Mouse (Mus musculus): ENCODE measurements at regions not wholly inside any gene's neighbourhood (a gene's known extent, or its start where the extent isn't known, plus 50 kb on each side); places are given as distances from the start of the nearest gene placed in this dataset.

DNA sequence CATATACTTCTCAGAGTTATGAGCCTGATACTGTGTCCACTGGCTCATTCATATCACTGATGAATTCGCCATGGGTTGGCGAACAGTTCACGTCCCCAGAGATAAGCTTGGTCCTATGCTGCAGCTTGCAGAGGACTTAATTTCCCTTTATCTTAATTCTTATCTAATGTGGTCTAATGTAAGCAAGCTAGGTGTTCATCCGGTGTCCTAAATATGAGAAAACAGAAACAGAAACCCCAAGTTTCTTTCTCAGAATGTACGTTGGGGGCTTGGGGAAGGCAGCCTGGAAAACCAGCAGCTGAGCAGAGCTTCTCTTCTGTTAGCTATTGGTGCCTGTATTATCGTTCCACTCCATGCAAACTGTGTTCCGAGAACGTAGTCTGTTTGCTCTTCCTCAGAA lies 170.1 kb downstream of the 1700064H15Rik start:
- no peak for DNase-seq (ENCODE audit: low spot score in 2 of 2)

DNA sequence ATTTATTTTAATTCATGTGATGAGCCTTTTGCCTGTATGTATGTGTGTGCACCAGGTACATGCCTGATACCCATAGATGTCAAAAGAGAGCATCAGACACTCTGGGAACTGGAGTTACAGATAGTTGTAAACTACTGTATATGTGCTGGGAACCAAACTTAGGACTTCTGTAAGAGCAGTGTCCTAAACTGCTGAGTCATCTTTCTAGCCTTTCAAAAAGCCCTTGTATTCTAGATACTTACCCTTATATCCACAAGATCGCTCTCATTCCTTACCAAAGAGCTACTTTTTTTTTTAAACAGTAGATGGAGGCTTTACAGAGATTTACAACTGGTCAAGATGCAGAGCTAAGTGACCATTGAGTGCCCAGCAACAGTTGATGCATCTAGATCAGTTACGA lies 171.0 kb downstream of the 1700064H15Rik start:
- no peak for DNase-seq (ENCODE audit: low spot score in 2 of 2)

GRCm38 (mm10) chr3:19455838-19456448 lies 172.5 kb downstream of the 1700064H15Rik start:
- DNase-seq (ENCODE audit: low spot score in 2 of 2): no peak

DNA sequence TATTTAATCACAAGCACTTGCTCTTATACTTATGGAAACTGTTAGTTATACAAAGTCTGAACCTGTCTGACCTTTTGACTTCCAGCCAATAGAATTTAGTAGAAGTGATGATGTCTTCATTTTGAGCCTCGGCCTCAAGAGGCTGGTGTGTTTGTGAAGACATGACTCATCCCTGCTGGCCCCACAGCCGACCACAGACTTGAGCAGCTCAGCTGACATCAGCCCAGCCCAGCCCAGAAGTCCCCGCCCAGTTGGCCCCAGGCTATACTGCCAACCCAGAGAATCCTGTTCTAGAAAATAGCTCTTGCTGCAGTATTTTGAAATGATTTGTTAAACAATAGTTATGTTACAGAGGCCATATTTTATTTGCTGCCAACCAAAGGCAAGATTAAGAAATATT lies 177.5 kb downstream of the 1700064H15Rik start:
- peak; percentile 47 to 70 for DNase-seq (ENCODE audit: low spot score in 2 of 2)

GRCm38 (mm10) chr3:19448931-19449330 lies 179.5 kb downstream of the 1700064H15Rik start:
- DNase-seq (ENCODE audit: low spot score in 2 of 2): no peak

DNA sequence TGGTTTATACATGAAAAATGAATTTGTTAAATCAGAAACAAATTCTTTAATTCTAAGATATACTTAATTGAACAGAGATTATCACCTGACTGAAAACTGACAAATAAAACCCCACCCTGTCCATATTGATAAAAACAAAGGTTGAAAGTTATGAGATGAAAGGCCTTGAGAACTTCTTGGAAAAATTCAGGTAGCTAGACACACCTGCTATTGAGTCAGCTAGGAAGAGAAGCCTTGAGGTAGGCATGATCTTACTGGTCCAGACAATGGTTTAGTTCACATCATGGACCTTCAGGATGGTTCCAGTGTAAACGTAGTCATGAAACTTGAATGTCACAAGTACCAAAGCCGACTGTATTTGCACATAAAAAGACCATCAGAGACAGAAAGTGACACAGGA lies 180.3 kb downstream of the 1700064H15Rik start:
- DNase-seq (ENCODE audit: low spot score in 2 of 2): no peak

- DNase-seq (ENCODE audit: low spot score in 2 of 2): peak in 1 of 2 experiments; percentile 25
Observed at GRCm38 (mm10) chr3:19447733-19448132, 180.7 kb downstream of the 1700064H15Rik start.

GRCm38 (mm10) chr3:19444914-19445313 lies 183.6 kb downstream of the 1700064H15Rik start:
- peak; percentile 39 to 50 for DNase-seq (ENCODE audit: low spot score in 2 of 2)

GRCm38 (mm10) chr3:19441827-19442226 lies 186.7 kb downstream of the 1700064H15Rik start:
- no peak for DNase-seq (ENCODE audit: low spot score in 2 of 2)

GRCm38 (mm10) chr3:19430159-19430558 lies 198.3 kb downstream of the 1700064H15Rik start:
- DNase-seq (ENCODE audit: low spot score in 2 of 2): peak in 1 of 2 experiments; percentile 12

DNA sequence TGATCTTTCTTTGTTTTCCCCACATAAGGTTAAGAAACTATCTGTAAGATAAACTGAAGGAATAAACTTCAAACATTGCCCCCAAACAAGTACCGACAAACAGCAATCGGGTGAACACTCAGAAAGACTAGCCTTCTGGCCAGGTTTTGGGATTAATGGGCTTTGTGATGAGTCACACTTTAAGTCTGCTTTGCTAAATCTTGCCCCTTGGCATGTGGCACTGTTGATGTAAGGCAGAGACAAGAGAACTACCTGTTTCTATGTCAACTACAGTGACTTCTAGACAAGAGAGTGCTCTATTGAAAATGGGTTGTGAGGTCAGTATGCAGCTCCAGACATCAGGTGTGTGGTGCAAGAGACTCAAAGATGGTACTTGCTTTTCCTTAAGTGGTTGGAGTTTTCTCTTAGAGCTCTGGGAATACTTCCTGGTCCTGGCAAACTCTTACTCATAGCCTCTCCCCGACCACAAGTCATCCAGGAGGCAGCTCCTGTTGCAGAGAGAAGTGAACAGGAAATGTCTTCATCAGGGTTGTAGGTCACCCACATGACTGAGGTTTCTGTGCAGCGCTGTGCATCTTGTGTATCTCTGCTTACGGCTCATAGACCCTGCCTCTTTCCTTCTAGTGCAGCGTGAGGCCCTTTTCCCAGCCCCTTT lies 198.9 kb downstream of the 1700064H15Rik start:
- DNase-seq (ENCODE audit: low spot score in 2 of 2): no peak

DNA sequence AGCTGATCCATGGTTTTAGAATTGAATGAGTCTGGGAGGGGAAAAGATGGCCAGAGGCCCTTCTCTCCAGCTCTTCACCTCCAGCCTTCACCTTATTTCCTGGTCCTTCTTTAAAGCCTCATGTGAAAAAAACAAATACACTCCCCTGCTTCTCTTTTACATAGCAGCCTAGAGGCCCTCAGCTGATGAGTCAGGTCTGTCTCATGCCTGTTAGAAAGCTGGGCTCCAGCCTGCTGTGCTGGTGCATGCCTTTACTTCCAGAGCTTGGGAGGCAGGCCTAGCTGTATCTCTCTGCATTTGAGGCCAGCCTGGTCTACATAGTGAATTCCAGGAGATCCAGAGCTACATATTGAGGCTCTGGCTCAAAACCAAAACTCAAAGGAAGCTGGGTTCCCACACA lies 199.5 kb downstream of the 1700064H15Rik start:
- DNase-seq (ENCODE audit: low spot score in 2 of 2): no peak

- peak; percentile 8 to 10 for DNase-seq (ENCODE audit: low spot score in 2 of 2)
Observed at GRCm38 (mm10) chr3:19426130-19426556, 202.3 kb downstream of the 1700064H15Rik start.

GRCm38 (mm10) chr3:19425322-19425721 lies 203.2 kb downstream of the 1700064H15Rik start:
- DNase-seq (ENCODE audit: low spot score in 2 of 2): no peak

DNA sequence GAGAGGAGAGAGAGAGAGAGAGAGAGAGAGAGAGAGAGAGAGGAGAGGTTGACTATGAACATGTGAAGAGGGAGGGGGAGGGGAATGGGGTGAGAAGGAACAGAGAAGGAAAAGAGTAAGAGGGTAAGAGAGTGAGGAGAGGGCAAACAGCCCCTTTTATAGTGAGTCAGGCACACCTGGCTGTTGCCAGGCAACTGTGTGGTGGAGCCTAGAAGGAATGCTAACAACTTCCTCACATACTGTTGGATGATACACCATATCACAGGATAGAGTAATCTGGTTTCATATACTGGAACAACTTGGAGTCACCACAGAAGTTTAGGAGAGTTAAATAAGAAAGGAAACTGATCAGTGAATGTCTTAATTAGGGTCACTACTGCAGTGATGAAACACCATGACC lies 204.1 kb downstream of the 1700064H15Rik start:
- DNase-seq (ENCODE audit: low spot score in 2 of 2): no peak

DNA sequence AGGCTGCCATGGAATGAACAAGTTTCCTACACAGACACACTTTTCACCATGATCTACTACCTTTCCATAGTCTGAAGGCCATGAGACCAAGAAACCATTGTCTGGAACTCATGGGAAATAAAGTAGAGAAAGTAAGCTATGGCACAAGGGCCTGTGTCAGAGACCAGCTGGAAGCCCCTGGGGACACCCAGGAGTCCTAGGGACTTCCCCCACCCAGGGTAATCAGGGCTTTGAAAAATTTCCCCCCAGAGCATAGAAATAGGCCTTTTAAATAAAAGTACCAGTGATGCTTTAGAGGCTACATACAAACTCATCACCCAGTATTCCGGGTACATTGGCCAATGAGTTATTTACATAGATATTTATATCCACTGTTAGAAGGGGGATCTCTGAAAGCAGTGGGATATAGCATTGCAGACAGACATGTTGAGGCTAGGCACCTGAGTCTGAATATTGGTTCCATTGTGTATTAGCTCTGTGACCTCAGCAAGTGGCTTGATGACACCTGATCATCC lies 207.0 kb downstream of the 1700064H15Rik start:
- no peak for DNase-seq (ENCODE audit: low spot score in 2 of 2)

- DNase-seq (ENCODE audit: low spot score in 2 of 2): no peak
Observed at GRCm38 (mm10) chr3:19420912-19421311, 207.6 kb downstream of the 1700064H15Rik start.

DNA sequence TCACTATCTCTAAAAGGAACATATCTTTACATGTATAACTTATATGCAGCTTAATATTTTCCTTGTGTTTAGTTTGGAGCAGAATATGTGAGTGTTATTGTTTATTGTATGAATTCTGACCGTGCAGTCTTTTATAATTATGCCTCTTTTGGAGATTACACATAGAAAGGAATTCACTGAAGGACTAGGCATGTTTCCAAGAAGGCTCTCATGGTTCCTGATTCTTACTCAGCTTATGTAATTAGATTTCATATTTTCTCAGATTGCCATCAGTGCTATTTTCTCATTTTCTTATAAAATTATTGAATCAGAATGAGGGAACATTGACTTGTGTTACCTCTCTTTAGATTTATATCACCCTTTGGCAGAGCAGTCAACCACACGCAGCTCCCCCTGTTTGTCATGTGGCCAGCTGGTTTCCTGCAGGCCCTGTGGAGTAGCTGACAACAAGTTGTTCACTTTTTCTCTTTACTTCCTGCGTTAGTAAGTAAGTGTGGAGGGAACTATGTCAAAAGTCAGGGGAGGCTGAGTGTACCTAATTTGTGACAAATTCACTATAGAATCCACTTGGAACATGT lies 217.4 kb downstream of the 1700064H15Rik start:
- peak; percentile 8 to 30 for DNase-seq (ENCODE audit: low spot score in 2 of 2)

DNA sequence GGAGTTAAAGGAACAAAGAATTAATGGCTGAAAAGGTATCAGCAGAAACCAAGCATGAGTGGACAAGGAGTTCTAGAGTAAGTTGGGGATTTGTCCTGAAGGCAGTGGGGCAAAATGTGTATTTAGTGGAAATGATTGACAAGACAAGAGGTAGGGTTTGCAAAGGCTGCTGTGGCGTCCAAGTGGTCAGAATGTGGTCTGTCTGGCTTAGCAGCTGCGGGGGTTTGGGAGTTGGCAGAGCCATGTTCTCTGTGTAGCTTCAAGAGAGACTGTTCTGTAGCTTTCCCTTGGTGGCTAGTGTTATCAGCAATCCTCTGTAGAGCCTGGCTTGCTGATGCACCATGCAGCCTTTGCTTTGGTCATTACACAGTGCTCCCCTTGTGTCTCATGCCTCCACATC lies 220.2 kb downstream of the 1700064H15Rik start:
- DNase-seq (ENCODE audit: low spot score in 2 of 2): no peak

DNA sequence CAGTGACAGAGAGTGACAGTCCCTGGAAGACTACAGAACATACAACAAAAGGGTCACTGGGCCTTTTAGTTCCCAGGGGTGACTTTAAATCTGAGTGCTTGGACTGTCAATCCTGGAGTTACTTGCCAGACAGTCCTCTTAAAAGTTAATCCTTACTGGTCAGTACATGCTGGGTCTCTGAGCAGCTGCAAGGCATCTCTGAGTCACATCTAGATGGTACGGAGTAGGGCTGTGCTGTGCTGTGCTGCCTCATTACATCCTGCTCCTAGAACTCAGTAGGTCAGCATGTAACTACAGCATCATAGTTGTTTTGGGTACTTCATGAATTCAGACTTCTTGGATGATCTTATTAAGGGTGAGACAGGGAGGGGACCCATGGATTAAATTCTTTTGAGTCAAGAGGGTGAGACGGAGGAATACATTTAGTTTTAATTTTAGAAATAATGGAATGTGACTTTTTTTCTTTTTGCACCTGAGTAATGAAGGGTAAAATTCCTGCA lies 220.8 kb downstream of the 1700064H15Rik start:
- DNase-seq (ENCODE audit: low spot score in 2 of 2): no peak

DNA sequence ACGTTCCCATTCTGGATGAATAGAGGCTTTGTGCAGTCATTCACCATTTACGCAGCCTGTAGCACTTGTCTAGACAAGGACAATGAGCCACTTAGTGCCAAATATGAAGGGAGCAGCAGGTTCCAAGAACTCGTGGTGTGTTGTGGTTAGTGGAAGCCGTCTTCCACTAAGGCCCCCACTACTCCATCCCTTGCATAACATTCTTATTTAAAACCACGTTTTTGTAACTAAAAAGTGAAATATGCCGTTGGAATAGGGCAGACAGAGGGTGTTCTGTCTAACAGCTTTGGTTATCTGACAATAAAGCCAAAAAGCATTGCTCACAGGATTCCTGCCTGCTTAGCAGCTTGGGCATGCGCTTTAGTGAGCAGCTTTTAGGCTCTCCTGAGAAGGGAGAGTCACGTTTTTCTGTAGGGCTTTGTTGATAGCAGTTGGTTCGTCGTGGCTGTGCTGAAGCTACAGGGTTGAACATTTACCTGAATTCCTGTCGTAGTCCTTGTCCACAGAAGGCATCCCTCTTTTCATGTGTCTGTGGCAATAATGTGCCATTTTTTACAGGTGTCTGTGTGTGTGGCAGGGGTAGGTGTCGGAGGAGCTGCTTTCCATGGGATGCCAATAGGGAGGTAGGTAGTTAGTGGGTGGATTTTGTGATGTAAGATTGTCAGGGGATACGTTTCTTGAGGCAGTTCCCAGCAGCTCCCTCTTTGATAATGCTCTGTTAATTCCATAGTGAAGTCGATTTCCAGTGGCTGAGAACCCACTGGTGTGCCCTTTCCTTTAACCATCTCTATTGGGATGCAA lies 221.9 kb downstream of the 1700064H15Rik start:
- peak in 1 of 2 experiments; percentile 8 for DNase-seq (ENCODE audit: low spot score in 2 of 2)

DNA sequence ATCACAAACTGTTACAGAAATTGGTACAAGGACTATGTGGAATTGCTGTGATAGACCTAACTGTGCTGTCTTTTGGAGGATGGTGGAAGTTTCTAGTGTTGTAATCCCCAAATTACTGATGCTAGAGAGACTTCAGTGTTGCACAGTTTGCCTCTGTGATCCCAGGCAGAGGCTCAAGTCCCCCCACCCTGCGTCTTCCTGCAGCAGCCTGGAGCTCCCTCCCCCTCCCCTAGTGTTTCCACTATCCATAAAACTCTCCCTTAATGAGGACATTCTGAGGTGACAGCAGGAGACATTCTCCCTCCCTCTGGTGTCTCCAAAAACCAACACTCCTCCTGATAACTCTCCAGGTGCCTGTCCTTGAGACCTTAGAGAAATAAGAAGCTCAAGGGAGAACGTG lies 242.8 kb downstream of the 1700064H15Rik start:
- no peak for DNase-seq (ENCODE audit: low spot score in 2 of 2)

Measured in heart, adult 9 months (tissue).